Mouse (Mus musculus) embryo, embryonic 9.5 days (tissue): ENCODE data around the gene Syne2.
A peak's percentile ranks its signal among the peaks of the same experiment; 100 is the strongest.

Experiments used
- DNase-seq: peaks from one replicate; pipeline ENCODE4 v3.0.0-alpha.2; 2017; ENCODE audit errors: extremely low spot score

The Syne2 gene

GRCm38 (mm10) chr12:75924852-75925251 is 106.9 kb downstream of the Syne2 start:
- no peak for DNase-seq

- DNase-seq: no peak
These were observed 109.7 kb downstream of the Syne2 start for GRCm38 (mm10) chr12:75927596-75927995.

- no peak for DNase-seq
These were observed 115.6 kb downstream of the Syne2 start for GRCm38 (mm10) chr12:75933561-75933960.

GRCm38 (mm10) chr12:75951328-75951727 is 133.4 kb downstream of the Syne2 start:
- peak; percentile 15 for DNase-seq

- DNase-seq: no peak
These were observed 134.1 kb downstream of the Syne2 start for GRCm38 (mm10) chr12:75952011-75952410.

- DNase-seq: no peak
These were observed 148.7 kb downstream of the Syne2 start for GRCm38 (mm10) chr12:75966441-75967195.

- no peak for DNase-seq
These were observed 161.1 kb downstream of the Syne2 start for GRCm38 (mm10) chr12:75979079-75979478.

- no peak for DNase-seq
These were observed 165.4 kb downstream of the Syne2 start for GRCm38 (mm10) chr12:75983336-75983735.

GRCm38 (mm10) chr12:75992226-75992858 is 174.4 kb downstream of the Syne2 start:
- DNase-seq: no peak

- DNase-seq: no peak
These were observed 175.0 kb downstream of the Syne2 start for GRCm38 (mm10) chr12:75992946-75993345.

- no peak for DNase-seq
These were observed 177.2 kb downstream of the Syne2 start for GRCm38 (mm10) chr12:75995086-75995485.

GRCm38 (mm10) chr12:75997547-75997946 is 179.6 kb downstream of the Syne2 start:
- no peak for DNase-seq

GRCm38 (mm10) chr12:75998416-75998815 is 180.5 kb downstream of the Syne2 start:
- no peak for DNase-seq

- peak; percentile 56 for DNase-seq
These were observed 186.8 kb downstream of the Syne2 start for GRCm38 (mm10) chr12:76004697-76005249.

- DNase-seq: no peak
These were observed 191.1 kb downstream of the Syne2 start for GRCm38 (mm10) chr12:76008991-76009390.

- DNase-seq: no peak
These were observed 194.9 kb downstream of the Syne2 start for GRCm38 (mm10) chr12:76012789-76013188.

- no peak for DNase-seq
These were observed 195.5 kb downstream of the Syne2 start for GRCm38 (mm10) chr12:76013480-76013879.

GRCm38 (mm10) chr12:76015026-76015425 is 197.1 kb downstream of the Syne2 start:
- no peak for DNase-seq

GRCm38 (mm10) chr12:76015489-76015888 is 197.6 kb downstream of the Syne2 start:
- no peak for DNase-seq

- DNase-seq: peak; percentile 77
These were observed 198.5 kb downstream of the Syne2 start for GRCm38 (mm10) chr12:76016123-76017101.

GRCm38 (mm10) chr12:76018640-76019039 is 200.7 kb downstream of the Syne2 start:
- no peak for DNase-seq

GRCm38 (mm10) chr12:76042301-76042700 is 224.4 kb downstream of the Syne2 start:
- DNase-seq: no peak
